Mouse (Mus musculus) frontal cortex, adult 2 months (tissue): ENCODE measurements at regions not wholly inside any gene's neighbourhood (a gene's known extent, or its start where the extent isn't known, plus 50 kb on each side); places are given as distances from the start of the nearest gene placed in this dataset.
A peak's percentile ranks its signal among the peaks of the same experiment; 100 is the strongest.

Source experiments
- DNase-seq, 2 experiments: peaks; one replicate each; pipeline ENCODE4 v3.0.0; 2022; ENCODE audit warnings: low spot score in 1 of 2; ENCODE audit errors: extremely low spot score in 1 of 2

GRCm38 (mm10) chr15:62128546-62129212, 1205.9 kb upstream of the A1bg start:
- DNase-seq: no peak

GRCm38 (mm10) chr15:62127602-62128158, 1204.9 kb upstream of the A1bg start:
- no peak for DNase-seq

DNA sequence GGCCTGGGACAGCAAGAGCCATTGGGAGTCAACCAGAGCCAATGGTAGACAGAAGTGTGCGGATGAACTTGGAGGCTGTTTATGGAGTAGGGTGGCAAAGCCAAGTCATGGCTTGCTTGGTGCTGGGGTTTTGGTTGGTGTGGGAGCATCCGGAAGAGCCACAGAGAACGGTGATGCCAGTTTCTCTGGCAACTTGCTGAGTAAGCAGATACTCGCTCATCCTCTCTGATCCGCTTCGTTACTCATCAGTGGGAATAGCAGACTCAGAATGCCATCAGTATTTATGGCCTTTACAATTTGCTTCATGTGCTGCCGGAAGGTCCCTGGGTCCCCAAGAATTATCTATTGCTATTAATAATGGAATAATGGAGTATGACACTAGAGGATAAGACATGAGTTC, 1202.9 kb upstream of the A1bg start:
- no peak for DNase-seq

- DNase-seq: no peak
These were observed 1200.9 kb upstream of the A1bg start for GRCm38 (mm10) chr15:62123756-62124155.

DNA sequence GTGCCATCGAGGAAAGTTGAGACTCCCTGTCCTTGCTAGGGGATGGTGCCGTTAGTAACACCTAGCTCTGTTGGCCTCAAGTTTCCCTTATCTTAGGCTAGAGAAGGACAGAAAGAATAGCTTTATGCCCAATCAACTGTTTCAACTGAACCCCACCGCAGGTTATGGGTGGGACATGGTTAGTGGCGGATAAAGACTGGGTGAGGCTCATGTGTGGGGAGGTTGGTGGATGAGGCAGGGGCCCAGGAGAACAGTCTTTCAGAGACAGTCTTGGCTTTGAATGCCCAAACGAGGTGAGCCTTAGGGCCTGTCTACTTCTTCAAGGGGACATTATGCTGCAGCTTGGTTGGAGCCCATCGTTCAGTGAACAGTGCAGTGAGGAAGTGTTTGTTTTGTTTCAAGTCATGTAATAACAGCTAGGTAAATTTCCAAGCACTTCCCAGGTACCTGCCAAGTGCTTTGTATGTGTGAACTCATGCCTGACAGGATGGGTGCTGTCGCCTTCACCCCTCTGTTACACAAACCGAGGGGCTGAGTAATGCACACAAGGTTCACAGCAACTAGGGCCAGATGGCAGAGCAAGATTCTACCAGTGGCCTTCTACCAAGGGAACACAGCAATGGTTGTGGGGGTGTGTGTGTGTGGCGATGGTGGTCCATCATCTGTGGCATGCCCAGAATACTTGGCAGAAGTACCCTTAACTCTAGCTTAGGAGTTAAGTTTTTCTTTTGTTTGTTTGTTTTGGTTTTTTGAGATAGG, 1199.6 kb upstream of the A1bg start:
- DNase-seq: no peak

DNA sequence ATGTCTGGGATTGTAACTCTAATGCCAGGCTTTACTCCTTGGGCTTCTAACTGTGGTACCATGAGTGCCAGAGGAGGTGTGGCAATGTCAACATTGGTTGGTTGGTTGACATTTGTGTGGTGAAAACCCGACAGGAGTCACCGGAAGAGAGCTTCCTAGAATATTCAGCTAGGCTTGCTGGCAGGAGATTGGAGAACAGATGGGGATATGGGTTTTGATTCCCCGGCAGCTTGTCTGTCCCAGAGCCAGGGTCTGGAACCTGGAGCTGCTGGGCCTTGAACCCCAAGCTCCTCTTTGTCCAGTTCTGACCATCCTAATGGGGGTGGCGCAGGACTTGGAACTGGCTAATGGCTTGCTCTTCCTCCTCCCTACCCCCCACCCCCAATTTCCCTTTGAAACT, 1198.9 kb upstream of the A1bg start:
- no peak for DNase-seq

- no peak for DNase-seq
These were observed 1197.9 kb upstream of the A1bg start for GRCm38 (mm10) chr15:62120735-62121134.

- no peak for DNase-seq
These were observed 1196.2 kb upstream of the A1bg start for GRCm38 (mm10) chr15:62118997-62119396.

GRCm38 (mm10) chr15:62116184-62116583, 1193.4 kb upstream of the A1bg start:
- DNase-seq: no peak

DNA sequence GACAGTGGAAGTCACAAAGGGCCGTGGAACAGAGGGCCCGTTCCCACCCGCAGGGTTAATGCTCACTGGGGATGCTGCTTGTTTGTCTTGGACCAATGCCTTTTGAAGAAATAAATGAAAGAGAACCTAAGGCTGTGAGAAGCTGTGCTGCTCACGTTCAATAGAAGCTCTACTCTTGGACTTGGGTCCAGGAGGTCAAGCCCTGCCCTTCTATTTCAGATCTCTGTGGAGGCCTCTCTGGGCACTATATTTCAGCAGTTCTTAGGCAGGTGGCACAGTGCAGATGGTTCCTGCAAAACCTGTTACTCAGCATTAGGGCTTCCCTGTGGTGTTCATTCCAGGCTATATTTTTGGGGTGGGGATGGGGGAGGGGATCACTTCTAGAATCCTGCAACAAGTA, 1192.0 kb upstream of the A1bg start:
- DNase-seq: no peak

GRCm38 (mm10) chr15:62112151-62112550, 1189.3 kb upstream of the A1bg start:
- peak; percentile 24 to 61 for DNase-seq

DNA sequence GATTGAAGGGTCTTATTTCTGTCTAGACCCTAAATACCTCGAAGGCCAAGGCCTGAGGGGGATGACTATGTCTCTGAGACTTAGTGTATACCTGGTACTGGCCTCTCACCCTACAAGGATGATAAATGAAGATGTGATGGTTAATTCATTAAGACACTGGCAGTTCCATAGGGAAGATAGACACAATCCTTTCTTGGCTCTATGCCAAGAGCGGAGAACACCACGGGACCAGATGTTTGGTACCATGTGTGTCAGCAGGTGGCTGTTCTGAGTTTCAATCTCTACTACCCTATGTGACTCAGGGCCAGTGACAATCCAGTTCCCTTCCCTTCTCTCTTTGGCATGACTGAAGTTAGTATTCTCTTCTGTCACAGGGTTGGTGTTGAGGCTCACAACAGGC, 1185.2 kb upstream of the A1bg start:
- no peak for DNase-seq

GRCm38 (mm10) chr15:62106518-62106975, 1183.7 kb upstream of the A1bg start:
- DNase-seq: peak; percentile 52 to 73

GRCm38 (mm10) chr15:62105483-62105882, 1182.7 kb upstream of the A1bg start:
- DNase-seq: no peak

- peak in 1 of 2 experiments; percentile 19 for DNase-seq
These were observed 1181.8 kb upstream of the A1bg start for GRCm38 (mm10) chr15:62104653-62105052.

GRCm38 (mm10) chr15:62099683-62100082, 1176.9 kb upstream of the A1bg start:
- no peak for DNase-seq

- DNase-seq: no peak
These were observed 1176.2 kb upstream of the A1bg start for GRCm38 (mm10) chr15:62098791-62099660.

- no peak for DNase-seq
These were observed 1174.0 kb upstream of the A1bg start for GRCm38 (mm10) chr15:62096778-62097177.

- no peak for DNase-seq
These were observed 1172.4 kb upstream of the A1bg start for GRCm38 (mm10) chr15:62095198-62095597.

DNA sequence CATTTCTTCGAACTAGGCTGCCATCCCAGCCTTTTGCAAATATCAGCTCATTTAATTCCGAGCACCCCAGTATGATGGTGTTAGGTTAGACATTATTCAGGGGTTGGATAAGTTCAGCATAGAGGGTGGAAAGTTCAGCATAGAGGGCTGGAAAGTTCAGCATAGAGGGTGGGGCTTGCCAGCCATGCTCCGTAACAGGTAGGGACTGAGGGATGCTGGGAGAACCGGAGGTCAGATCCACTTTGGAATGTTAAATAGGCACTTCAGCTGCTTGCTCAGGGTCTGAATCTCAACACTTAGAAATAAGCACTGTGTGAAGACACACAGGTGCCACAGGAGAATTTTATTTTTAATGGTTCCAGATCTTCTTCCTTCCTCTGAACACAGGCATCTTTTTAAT, 1170.9 kb upstream of the A1bg start:
- DNase-seq: no peak

DNA sequence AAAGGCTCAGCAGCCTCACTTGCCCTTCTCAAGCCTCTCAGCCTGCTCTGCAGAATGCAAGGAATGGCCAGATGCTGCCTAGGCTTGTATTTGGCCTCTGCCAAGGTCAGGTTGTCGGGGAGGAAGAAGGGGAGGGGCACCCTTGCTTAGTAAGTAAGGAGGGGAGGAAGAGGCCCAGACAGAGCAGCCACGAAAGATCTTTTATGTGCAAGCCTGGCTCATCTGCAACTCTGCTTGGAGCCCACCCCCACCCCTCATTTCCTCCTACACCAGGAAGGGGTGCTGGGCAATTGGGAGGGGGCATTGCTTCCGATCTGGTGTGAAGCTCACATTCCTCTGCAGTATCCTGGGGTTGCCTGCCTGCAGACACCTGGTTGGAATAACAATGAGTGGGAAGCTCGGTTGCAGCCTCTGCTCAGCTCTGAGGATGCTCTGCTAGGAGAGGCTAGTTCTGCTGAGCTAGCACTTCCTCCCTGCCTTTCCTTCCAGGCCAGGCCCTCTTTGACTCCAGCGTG, 1169.9 kb upstream of the A1bg start:
- no peak for DNase-seq
